Mouse (Mus musculus): ENCODE results near the gene Chn2. TPM values are rescaled to one million over a fixed set of nuclear protein-coding genes. Genes with fewer than 3 reads are reported as not detected.

Chn2 gene
- polyA plus RNA-seq (2017; shearing (Covaris generic)) = 1 to 10 TPM; 5.6 to 6.3 TPM

DNA sequence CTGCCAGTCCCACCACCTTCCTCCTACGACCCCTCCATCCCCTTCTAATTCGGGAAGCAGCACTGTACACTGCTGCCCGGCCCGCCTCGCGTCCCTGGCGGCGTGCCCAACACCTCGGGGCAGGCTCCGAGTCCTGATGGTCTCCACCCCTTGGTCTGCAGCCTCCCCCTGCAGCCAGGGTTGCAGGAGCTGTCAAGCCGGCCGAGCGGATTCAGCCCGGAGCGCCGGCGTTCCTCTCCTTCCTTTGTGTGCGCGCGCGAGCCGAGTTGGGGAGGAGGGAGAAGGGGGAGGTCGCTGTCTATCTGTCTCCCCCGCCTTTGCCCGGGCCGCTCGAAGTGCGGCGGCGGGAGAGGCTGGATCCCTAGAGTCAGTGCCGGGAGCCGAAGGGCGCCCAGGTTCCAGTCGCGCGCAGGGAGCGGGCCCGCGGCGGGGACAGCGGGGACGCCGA, at the start of gene Chn2:
Gene Chn2, plus strand, starts transcription at position 198 of the 448 bp plus-strand sequence.
- peak; percentile 38 for ATAC-seq

GRCm38 (mm10) chr6:53992386-53992785, 47.0 kb upstream of the Chn2 start:
- ATAC-seq = no peak

DNA sequence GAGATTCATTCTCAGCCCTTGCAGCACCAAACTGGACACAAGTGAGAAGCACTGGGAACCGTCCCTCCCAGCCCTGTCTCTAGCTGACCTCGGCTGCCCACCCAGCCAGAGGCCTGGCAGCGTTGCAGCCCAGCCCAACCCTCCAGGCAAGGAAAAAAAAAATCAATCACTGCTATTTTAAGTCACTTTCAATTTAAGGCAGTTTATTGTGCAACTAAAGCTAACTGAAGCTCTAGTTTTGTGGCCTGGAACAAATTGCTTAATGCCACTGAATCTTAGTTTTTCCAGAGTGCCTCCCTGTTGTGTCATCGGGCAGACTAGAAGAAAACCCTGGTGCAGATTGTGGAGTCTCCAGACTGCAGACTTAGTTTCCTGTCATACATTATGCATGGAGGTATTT, 43.8 kb upstream of the Chn2 start:
- ATAC-seq = no peak

DNA sequence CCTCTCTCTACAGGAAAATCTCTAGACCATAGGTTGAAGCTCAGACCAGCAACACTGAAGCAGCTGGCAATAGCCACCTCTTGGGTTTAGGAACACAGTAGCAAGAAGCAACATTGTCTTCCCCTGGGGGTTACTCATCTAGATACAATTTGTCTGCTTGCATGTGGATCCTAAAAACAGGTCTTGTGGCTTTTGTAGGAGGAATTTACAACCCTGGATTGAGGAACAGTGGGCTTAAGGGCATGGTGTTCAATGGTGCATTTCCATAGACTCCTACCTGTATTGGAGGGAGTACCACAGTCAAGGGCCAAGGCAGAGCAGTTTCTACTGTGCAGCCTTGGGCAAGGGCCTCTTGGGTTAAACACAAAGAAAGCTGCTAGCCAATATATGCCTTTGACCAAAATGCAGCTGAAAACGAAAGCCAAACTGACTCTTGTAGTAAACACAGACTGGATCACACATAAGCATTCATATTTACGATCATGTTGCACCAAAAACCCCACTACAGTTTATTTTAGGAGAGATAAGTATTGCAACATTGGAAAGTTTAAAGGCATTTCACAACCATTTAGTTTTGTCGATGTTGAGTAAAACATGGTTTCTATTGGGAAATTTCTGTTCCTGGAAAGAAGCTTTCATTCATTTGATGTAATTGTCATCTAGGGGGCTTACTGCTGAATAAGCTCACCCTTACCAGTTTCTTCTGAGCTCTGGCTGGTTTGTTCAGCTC, 43.0 kb upstream of the Chn2 start:
- ATAC-seq = no peak

- no peak for ATAC-seq
Observed at GRCm38 (mm10) chr6:54005302-54005701, 34.1 kb upstream of the Chn2 start.

DNA sequence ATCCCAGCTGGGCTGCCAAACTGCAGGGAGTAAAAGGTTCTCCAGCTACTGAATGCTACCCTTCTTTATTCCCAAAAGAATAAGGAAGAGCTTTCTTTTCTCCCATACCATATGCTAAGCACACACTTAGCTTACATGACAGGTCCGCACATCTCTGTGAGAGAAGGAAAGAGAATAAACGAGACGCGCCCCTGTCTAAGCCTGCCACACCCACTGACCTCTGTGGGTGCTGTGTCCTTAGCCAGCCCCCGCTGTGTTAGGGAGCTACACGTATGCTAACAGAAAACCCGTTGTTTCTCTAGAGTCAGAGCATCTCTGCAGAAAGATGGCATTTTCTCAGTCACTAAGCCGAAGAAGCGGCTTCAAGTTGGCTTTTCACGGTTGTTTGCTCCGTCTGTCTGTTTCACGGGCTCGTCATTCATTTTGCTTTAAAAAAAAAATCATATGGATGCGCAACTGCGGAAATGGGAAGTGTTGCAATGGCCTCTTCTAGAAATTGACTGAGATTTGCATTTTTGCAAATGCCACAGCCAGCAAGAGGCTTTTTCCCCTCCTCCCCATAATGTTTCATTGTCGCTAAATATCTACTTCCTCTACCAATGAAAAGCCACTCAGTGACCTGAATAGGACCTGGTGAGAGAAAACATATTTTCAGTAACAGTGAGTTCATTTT, 30.8 kb upstream of the Chn2 start:
- ATAC-seq = no peak

GRCm38 (mm10) chr6:54009293-54009692, 30.1 kb upstream of the Chn2 start:
- no peak for ATAC-seq

- ATAC-seq = no peak
Observed at GRCm38 (mm10) chr6:54010362-54010761, 29.0 kb upstream of the Chn2 start.

DNA sequence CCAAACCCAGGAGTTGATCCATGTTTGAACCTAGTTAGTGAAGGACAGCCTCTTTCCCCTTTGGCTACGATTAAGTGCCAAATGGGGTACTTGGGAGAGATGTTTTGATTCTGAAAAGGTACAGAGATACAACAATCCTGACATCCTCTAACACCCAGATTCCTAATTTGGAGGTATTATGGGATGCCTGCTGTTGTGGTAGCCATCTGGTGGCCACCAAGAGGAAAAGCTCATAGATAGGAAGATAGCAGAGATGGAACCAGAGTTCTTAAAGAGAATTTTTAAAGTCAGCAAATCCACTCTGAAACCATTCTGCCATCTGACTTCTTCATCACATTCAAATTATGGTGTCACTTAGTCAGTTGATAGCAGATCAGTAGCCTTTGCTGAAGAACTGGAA, 27.2 kb upstream of the Chn2 start:
- ATAC-seq = no peak

DNA sequence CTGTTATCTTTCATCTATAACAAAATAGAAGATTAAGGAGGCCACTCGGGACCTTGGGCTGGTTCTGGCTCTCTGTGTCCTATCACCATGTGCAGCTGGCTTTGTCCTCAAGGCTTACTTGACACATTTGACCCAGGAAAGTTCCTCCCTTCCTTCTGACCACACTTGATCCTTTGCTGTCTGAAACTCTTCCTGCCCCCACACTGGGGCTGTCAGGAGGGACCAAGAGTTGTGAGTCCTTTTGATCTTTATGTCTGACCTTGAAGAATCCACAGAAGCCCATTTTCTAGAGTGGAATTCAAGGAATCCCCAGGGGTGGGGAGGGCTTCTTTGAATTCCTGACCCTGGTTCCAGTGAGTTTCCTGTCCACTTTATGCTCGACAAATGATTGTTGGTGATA, 21.3 kb upstream of the Chn2 start:
- no peak for ATAC-seq

- ATAC-seq = no peak
Observed at GRCm38 (mm10) chr6:54018861-54019260, 20.5 kb upstream of the Chn2 start.

DNA sequence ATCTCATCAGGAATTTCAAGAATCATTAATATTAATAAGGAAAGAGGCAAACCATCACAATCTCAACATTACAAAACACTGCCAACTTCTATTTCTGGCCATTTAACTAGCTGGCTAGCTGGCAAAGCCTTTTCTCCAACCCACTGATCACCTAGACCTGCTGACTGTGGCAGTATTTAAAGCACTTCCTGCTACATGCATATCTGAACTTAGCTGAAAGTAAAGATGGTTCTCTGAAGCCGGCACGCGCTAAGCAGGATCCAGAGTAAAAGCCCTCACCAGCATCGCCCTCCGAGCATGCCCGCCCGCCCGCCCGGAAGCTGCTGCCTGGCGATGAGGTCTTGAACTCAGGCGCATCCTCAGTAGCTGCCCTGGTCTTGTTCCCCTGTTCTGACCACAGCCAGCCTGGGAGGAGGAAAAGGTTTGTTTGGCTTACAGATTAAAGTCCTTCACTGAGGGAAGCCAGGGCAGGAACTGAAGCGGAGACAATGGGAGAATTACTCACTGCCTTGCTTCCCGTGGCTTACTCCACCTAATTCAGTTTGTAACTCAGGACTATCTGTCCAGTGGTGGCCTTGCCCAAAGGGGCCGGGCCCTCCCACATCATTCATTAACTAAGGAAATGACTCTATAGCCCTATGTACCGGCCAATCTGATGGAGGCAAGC, 18.1 kb upstream of the Chn2 start:
- peak; percentile 28 for ATAC-seq

- no peak for ATAC-seq
Observed at GRCm38 (mm10) chr6:54023846-54024245, 15.5 kb upstream of the Chn2 start.

GRCm38 (mm10) chr6:54028706-54029105, 10.6 kb upstream of the Chn2 start:
- ATAC-seq = no peak

DNA sequence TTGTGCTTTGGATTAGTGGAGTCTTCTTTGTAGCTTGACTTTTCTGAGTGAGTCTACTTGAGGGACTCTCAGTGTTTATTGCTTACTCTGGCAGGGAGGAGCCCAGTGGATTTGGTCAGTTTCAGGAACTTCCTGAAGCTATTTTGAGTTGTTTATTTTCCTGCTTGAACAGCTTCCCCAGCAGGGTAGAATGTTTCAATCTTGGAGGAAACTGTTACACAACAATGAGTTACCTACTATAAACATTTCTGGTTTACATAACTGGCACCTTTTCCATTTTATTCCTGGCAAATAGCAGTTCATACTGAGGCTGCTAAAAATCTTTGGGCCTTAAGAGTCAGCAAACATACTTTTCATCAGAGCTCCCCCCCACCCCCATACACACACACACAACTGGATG, 9.0 kb upstream of the Chn2 start:
- no peak for ATAC-seq

DNA sequence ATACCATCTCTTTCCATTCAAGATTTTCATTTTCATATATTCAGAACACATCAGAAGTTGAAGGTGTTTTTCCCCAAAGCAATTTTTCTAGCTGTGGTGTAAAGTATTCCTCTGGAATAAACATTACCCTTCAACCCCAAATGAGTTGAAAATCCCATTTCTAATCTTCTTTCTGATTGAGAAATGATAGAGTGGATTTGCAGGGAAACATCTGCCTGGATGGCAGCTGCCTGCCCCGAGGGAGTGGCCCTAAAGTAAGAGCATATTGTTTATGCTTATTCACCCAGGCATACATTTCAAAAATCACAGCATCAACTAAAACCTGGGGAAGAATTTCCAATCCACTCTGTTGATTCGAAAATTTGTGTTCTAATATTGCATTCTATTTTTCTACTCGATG, 8.6 kb upstream of the Chn2 start:
- ATAC-seq = no peak

GRCm38 (mm10) chr6:54034471-54034870, 4.9 kb upstream of the Chn2 start:
- peak; percentile 71 for ATAC-seq

GRCm38 (mm10) chr6:54035548-54035947, 3.8 kb upstream of the Chn2 start:
- ATAC-seq = no peak

GRCm38 (mm10) chr6:54038866-54039265, 488 bp upstream of the Chn2 start:
- ATAC-seq = no peak

DNA sequence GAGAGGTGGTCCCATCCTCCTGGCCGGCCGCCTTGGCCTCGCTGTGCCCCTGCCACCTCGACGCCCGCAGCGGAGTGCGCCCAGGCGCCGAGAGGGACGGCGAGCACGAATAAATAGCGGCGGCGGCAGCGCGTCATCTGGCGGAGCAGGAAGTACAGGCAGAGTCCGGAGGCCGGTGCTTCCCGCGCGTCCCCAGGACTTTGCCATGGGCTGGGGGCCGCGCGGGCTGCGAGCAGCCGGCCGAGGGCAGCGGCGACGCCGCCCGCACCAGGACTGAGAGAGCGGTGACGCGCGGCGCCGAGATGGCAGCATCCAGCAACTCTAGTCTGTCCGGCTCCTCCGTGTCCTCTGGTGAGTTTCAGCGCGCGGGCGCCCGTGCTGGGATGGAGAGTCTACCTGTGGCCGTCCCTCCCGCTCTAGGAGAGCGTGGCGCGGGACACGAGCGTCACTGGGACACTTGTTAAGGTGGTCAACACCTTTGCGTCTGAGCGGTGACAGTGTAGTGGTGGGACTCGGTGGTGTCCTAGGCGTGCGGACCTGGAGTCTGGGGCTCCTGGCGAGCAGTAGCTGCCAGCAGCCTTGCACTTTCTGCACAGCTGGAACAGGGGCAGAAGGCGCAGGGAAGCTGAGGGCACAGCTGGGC, 572 bp downstream of the Chn2 start:
- ATAC-seq = peak; percentile 62

- no peak for ATAC-seq
Observed at GRCm38 (mm10) chr6:54040448-54040844, 1.1 kb downstream of the Chn2 start.

GRCm38 (mm10) chr6:54041386-54042043, 2.2 kb downstream of the Chn2 start:
- ATAC-seq = no peak

DNA sequence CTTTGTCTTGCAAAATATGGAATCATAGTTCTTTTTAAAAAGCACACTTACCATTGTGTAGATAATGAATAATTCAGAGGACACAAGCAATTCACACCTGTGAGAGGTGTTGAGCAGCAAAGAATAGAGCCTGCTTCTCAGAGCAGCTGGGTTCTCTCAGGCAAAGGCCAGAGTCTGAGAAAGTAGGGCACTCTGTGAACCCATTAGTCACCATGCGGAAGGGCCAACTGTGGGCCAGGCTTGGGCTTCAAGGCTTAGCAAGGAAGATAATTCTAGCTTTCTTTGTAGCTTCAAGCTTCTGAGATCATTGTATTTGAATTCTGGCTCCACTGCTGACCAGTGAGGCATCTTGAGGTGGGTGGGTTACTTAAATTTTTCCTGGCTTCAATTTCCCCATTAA, 2.8 kb downstream of the Chn2 start:
- no peak for ATAC-seq

Data from activated CD4-positive, CD25-positive, alpha-beta regulatory T cell, adult 4 months (primary cell).